Mouse (Mus musculus) liver, embryonic 14.5 days (tissue): ENCODE measurements around the gene Tle1.

ENCODE experiments used
- CTCF ChIP-seq: IDR thresholded peaks from 2 replicates; pipeline ENCODE4 v1.5.1; 2016; ENCODE audit warnings: antibody characterized with exemption, low read depth, control low read depth
- EP300 ChIP-seq: IDR thresholded peaks from 2 replicates; pipeline ENCODE4 v1.6.1; 2016; ENCODE audit warnings: antibody characterized with exemption, low read depth

- no peak for TF ChIP-seq EP300
- TF ChIP-seq CTCF: no peak
These were observed 50.1 kb downstream of the Tle1 start for GRCm38 (mm10) chr4:72150460-72151131.
